Mouse (Mus musculus): ENCODE results near the gene Sorbs2. TPM values are rescaled to one million over a fixed set of nuclear protein-coding genes. Genes with fewer than 3 reads are reported as not detected.

Gene Sorbs2
- total RNA-seq, 2 experiments from 2014 or later, result 370 to 377 TPM

DNA sequence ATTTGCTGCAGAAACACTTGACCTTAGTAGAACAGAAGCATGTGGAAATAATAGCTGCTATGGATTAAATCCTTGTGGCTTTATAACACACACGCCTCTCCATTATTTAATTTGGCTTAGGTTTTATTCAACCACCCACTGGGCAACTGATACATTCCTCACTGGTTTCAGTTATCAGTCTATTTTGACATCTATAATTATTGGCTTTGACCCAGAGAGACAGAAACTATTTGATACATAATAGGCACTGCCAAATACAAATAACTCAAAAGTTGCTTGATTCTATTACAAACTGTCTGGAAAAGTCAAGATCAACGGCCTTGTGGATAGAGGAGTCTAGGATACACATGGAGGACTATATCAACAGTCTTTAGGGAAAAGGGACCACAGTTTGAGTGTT lies 20.1 kb downstream of the Sorbs2 start:
- intact Hi-C loops (cut with DNase I), result no loop called here
- no peak for DNase-seq (ENCODE audit: extremely low spot score in 1 of 2, low spot score in 2 of 2)
- Histone ChIP-seq H3K27ac (no peak overlapping the region), H3K4me3 (no peak overlapping the region)
- no peak for TF ChIP-seq CTCF (IDR thresholded peaks at IDR 0.05)

- no peak overlapping the region for H3K4me3 ChIP-seq
- intact Hi-C loops (cut with DNase I), result no loop called here
- no peak for DNase-seq (ENCODE audit: extremely low spot score in 1 of 2, low spot score in 2 of 2)
- no peak for TF ChIP-seq CTCF (IDR thresholded peaks at IDR 0.05)
- H3K27ac ChIP-seq, result no peak overlapping the region
Observed at GRCm38 (mm10) chr8:45528890-45529289, 21.3 kb downstream of the Sorbs2 start.

GRCm38 (mm10) chr8:45536578-45536977 lies 29.0 kb downstream of the Sorbs2 start:
- no peak for TF ChIP-seq CTCF (IDR thresholded peaks at IDR 0.05)
- Histone ChIP-seq H3K4me3 (no peak overlapping the region), H3K27ac (no peak overlapping the region)
- intact Hi-C loops (cut with DNase I), result no loop called here
- DNase-seq (ENCODE audit: extremely low spot score in 1 of 2, low spot score in 2 of 2), result no peak

GRCm38 (mm10) chr8:45540513-45540912 lies 32.9 kb downstream of the Sorbs2 start:
- Histone ChIP-seq H3K27ac (no peak overlapping the region), H3K4me3 (no peak overlapping the region)
- intact Hi-C loops (cut with DNase I), result no loop called here
- TF ChIP-seq CTCF (IDR thresholded peaks at IDR 0.05), result no peak
- no peak for DNase-seq (ENCODE audit: extremely low spot score in 1 of 2, low spot score in 2 of 2)

DNA sequence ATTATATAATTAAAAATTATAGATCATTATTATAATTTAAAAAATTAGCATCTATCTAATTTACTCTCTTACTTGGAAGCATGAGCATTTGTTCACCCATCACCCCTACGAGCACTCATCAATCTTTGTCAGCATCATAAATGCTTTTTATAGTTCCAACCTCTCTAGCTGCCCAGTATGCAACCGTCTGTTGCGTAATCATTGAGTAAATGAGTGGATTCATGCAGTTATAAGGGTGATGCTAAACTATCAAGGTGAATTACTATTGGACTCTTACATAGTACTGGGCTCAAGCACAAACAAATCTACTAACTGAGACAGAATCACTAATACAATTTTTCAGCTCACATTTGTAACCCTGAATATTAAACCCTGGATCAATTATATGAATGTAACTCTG lies 44.6 kb downstream of the Sorbs2 start:
- no peak for DNase-seq (ENCODE audit: extremely low spot score in 1 of 2, low spot score in 2 of 2)
- no peak for TF ChIP-seq CTCF (IDR thresholded peaks at IDR 0.05)
- no peak overlapping the region for H3K27ac ChIP-seq
- no peak overlapping the region for H3K4me3 ChIP-seq
- intact Hi-C loops (cut with DNase I), result no loop called here

GRCm38 (mm10) chr8:45554627-45555026 lies 47.0 kb downstream of the Sorbs2 start:
- no peak for DNase-seq (ENCODE audit: extremely low spot score in 1 of 2, low spot score in 2 of 2)
- no peak overlapping the region for H3K4me3 ChIP-seq
- intact Hi-C loops (cut with DNase I), result loop anchor here (5.0 kb wide), 1 partner anchor 228 kb away; no protein-coding TSS in a partner anchor
- TF ChIP-seq CTCF (IDR thresholded peaks at IDR 0.05), result no peak
- no peak overlapping the region for H3K27ac ChIP-seq

GRCm38 (mm10) chr8:45557936-45558335 lies 50.3 kb downstream of the Sorbs2 start:
- Histone ChIP-seq H3K4me3 (no peak overlapping the region), H3K27ac (peak overlapping the region; percentile 70)
- no peak for DNase-seq (ENCODE audit: extremely low spot score in 1 of 2, low spot score in 2 of 2)
- TF ChIP-seq CTCF (IDR thresholded peaks at IDR 0.05), result no peak
- intact Hi-C loops (cut with DNase I), result loop anchor here (2.0 to 5.0 kb wide), 3 partner anchors 45 to 224 kb away; no protein-coding TSS in a partner anchor

- intact Hi-C loops (cut with DNase I), result loop anchor here (2.0 to 5.0 kb wide), 3 partner anchors 46 to 224 kb away; no protein-coding TSS in a partner anchor
- peak overlapping the region; percentile 88 for H3K27ac ChIP-seq
- no peak for DNase-seq (ENCODE audit: extremely low spot score in 1 of 2, low spot score in 2 of 2)
Observed at GRCm38 (mm10) chr8:45558426-45558825, 50.8 kb downstream of the Sorbs2 start.

GRCm38 (mm10) chr8:45559176-45559820 lies 51.7 kb downstream of the Sorbs2 start:
- no peak for TF ChIP-seq CTCF (IDR thresholded peaks at IDR 0.05)
- intact Hi-C loops (cut with DNase I), result loop anchor here (1.0 to 5.0 kb wide), 5 partner anchors 34 to 223 kb away; no protein-coding TSS in a partner anchor
- no peak overlapping the region for H3K4me3 ChIP-seq
- DNase-seq (ENCODE audit: extremely low spot score in 1 of 2, low spot score in 2 of 2), result peak; percentile 50 to 69
- H3K27ac ChIP-seq, result peak overlapping the region; percentile 88

More at GRCm38 (mm10) chr8:45558426-45558825, 50.8 kb downstream of the Sorbs2 start:
- no peak overlapping the region for H3K4me3 ChIP-seq
- TF ChIP-seq CTCF (IDR thresholded peaks at IDR 0.05), result no peak

GRCm38 (mm10) chr8:45565189-45565588 lies 57.6 kb downstream of the Sorbs2 start:
- no peak for DNase-seq (ENCODE audit: extremely low spot score in 1 of 2, low spot score in 2 of 2)
- intact Hi-C loops (cut with DNase I), result no loop called here
- H3K4me3 ChIP-seq, result no peak overlapping the region
- H3K27ac ChIP-seq, result no peak overlapping the region
- TF ChIP-seq CTCF (IDR thresholded peaks at IDR 0.05), result no peak

DNA sequence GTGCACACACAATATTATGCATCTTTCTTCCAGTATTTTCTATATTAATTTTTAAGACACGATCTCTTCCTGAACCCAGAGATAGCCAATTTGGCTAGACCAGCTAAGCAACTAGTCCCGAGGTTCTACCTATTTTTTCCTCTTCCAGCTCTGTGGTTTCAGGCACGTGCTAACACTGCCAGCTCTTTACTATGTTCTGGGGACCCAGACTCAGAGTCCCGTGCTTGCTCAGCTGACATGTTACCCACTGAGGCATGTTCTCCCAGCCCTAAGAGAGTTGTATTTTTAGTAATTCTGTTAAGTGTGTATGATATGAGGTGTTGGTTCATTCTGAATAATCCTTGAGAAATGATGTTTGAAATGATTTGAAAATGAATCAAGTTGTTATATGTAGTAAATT lies 62.5 kb downstream of the Sorbs2 start:
- DNase-seq (ENCODE audit: extremely low spot score in 1 of 2, low spot score in 2 of 2), result no peak
- Histone ChIP-seq H3K27ac (no peak overlapping the region), H3K4me3 (no peak overlapping the region)
- no peak for TF ChIP-seq CTCF (IDR thresholded peaks at IDR 0.05)
- intact Hi-C loops (cut with DNase I), result no loop called here

- no peak for DNase-seq (ENCODE audit: extremely low spot score in 1 of 2, low spot score in 2 of 2)
- no peak overlapping the region for H3K27ac ChIP-seq
- intact Hi-C loops (cut with DNase I), result no loop called here
- no peak overlapping the region for H3K4me3 ChIP-seq
- no peak for TF ChIP-seq CTCF (IDR thresholded peaks at IDR 0.05)
Observed at GRCm38 (mm10) chr8:45579714-45580543, 72.3 kb downstream of the Sorbs2 start.
